Mouse (Mus musculus): ENCODE results near the gene Gpr3.

Gene Gpr3

GRCm38 (mm10) chr4:133233285-133233976 lies 21.1 kb upstream of the Gpr3 start:
- DNase-seq (ENCODE audit: low read depth), result peak; percentile 74

DNA sequence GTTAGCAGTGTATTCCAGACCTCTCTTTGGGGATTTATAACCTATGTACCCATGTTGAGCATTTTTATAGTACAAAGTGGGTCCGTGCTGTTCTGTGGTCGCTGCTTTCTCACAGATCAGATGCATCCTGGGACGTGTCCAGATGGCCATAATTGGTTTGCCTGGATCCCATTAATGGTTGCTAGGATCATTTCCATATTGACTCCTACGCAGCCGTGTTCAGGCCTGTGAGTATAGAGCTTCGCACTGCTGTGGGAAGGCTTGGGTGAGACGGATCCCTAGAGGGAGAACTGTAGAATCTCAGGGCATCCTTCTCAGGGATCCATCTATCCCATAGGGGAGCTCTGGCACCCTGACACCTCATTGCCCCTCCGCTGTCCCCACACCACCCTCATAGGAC lies 17.2 kb upstream of the Gpr3 start:
- DNase-seq (ENCODE audit: low read depth), result no peak

DNA sequence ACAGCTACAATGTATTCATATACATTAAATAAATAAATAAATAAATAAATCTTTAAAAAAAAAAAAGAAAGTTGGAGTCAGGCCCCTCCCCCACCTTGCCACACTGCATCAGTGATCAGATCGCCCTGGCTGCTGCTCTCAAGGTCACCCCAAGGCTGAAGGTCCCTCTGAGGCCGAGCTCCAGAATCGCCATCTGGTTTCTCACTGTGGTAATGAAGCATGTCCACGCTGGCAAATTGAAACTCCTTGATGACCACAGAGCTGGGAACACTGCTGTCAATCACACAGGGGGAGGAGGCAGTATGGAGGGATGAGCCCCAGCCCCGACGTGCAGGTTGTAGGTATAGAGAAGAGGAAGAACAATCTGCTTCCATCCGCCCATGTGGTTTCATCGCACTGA lies 15.3 kb upstream of the Gpr3 start:
- peak; percentile 34 for DNase-seq (ENCODE audit: low read depth)

- no peak for DNase-seq (ENCODE audit: low read depth)
Measured at GRCm38 (mm10) chr4:133226073-133226472, 13.7 kb upstream of the Gpr3 start.

- DNase-seq (ENCODE audit: low read depth), result no peak
Measured at GRCm38 (mm10) chr4:133223875-133224274, 11.5 kb upstream of the Gpr3 start.

DNA sequence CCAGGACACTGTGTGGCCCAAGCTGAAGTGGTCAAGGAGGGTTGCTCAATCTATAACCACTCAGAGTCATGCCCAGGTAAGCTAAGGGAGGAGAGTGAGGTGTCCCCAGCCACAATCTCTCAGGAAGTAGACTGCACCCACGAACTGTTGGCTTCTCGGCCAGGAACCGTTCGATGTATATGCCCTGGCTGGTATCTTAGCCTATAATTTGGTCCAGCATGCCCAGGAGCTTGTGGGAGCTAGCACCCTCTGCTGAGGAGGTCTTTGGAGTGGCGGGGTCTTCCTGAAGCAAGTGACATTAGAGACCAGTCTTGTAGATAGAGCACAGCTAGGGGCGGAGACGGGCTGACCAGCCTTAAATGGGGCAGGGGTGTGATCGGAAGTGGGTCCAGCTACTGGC lies 9.4 kb upstream of the Gpr3 start:
- DNase-seq (ENCODE audit: low read depth), result no peak

- no peak for DNase-seq (ENCODE audit: low read depth)
Measured at GRCm38 (mm10) chr4:133220656-133221055, 8.3 kb upstream of the Gpr3 start.

- DNase-seq (ENCODE audit: low read depth), result no peak
Measured at GRCm38 (mm10) chr4:133218745-133219144, 6.4 kb upstream of the Gpr3 start.

DNA sequence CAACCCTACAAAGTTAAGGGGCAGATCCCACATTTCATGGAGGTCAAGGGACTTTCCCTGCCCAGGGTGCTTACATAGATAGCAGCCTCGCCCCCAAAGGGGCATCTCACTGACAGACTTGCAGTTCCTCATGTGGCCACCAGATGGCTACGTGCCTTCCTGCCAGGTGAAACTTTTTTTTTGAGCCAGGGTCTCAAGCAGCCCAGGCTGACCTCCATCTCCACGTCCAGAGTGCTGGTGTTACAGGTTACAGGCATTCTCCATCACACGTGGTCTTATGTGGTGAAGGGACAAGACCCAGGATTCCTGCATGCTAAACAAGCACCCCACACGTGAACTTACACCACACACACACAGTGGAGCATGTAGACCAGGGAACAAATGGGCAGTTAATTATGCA lies 5.3 kb upstream of the Gpr3 start:
- peak; percentile 55 for DNase-seq (ENCODE audit: low read depth)

GRCm38 (mm10) chr4:133213661-133214060 lies 1.3 kb upstream of the Gpr3 start:
- DNase-seq (ENCODE audit: low read depth), result no peak

DNA sequence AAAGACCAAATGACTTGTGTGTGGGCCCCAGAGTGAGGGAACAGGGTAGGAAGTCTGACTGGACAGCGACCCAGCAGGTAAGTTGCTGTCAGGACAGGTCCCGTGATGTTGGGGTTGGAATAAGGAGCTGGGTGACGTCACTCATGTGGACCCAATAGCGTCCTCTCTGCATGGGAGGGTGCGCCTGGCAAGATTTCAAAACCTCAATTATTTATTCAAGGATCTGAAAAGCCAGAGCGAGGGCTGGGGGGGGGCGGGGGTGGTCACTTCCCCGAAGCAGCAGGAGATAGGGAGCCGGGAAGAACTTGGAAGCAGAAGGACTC lies 893 bp upstream of the Gpr3 start:
- DNase-seq (ENCODE audit: low read depth), result no peak

DNA sequence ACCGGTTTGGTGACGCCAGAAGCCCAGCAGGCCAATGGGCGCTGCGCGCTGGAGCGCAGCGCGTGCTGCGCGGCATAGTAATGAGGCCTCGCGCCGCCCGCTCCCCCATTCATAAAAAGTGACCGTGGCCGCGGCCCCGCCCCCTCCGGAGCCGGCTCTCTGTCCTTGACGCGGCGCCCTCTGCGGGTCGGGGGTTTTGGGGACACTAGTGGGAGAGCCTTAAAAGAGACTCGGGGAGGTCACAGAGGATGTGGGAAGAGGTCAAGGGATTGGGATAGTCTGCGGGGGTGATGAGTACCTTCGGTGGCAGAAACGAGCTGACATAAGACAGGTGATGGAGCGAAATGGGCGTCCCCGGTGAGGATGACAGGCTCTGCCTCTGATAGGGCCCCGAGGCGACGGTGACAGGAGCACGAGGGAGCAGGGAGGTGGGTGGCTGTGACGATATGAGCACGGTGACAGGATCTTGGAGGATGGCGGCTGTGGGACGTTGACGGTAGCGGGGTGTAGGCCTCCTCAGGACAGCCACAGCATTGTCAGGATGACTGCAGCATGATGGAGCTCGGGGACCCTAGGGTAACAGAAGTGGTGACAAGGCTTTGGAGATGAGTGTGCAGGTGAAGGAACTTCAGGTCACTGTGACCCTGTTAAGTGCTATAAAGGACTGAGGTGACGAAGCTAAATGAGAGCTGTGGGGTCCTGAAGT lies 379 bp upstream of the Gpr3 start:
- DNase-seq (ENCODE audit: low read depth), result peak; percentile 66

DNA sequence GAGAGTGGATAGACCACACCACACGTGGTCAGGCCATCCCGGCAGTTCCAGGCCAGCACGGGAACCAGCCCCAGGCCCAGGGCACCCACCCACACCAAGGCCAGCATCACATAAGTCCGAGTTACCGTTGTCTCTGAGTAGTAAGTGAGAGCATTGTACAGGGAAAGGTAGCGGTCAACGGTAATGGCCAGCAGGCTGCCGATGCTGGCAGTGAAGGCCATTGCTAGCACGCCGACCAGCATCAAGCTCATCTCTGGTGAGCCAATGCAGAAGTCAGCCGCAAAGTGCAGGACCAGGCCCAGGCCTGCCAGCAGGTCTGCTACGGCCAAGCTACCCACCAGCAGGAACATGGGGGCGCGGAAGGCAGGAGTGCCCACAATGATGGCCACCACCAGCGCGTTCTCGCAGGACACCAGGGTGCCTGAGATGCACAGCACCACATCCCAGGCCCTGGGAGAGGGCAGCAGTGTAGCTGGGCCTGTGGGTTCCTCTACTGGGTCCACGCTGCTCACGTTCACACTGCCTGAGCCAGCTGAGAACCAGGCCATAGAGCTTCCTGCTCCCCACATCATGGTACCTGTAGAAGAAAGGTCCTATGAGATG lies 1.4 kb downstream of the Gpr3 start:
- no peak for DNase-seq (ENCODE audit: low read depth)

GRCm38 (mm10) chr4:133210023-133210787 lies 2.1 kb downstream of the Gpr3 start:
- no peak for DNase-seq (ENCODE audit: low read depth)

DNA sequence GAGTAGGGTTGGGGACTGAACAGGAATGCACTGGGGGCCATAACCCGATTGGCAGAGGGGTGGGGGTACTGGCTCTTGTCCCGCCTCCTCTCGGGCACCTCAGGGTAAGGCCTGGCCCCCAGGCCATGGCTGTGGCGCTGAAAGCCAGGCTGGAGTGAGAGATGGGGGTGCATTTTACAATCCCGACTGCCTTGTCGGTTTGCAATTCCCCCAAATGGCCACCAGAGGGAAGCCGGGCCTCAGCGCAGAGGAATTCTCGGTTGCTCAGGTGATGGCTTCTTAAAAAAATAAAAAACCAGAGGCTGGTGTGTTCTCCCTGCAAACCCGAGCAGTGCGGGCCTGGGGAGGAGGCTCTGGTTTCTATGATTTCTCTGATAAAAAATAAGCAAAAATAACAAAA lies 3.0 kb downstream of the Gpr3 start:
- DNase-seq (ENCODE audit: low read depth), result peak; percentile 65

- no peak for DNase-seq (ENCODE audit: low read depth)
Measured at GRCm38 (mm10) chr4:133204379-133204778, 8.0 kb downstream of the Gpr3 start.

DNA sequence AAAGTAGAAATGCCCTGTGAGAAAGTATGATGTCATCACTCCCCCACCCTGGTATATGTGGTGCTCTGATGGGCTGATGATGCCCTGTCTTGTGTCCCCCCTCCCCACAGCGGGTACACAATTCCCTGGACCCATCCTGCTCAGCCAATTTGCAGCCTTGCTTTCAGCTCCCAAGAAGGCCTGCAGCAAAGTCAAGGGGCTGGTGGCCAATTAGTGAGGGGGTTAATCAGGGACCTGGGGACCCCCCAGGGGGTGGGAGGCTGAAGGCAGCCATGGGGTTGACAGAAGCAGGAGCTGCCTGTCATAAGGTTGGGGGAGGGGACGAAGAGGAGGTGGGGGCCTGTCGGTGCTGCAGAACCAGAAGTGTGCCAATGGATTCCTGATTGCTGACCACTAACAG lies 8.7 kb downstream of the Gpr3 start:
- DNase-seq (ENCODE audit: low read depth), result no peak

GRCm38 (mm10) chr4:133202254-133202653 lies 10.1 kb downstream of the Gpr3 start:
- no peak for DNase-seq (ENCODE audit: low read depth)

DNA sequence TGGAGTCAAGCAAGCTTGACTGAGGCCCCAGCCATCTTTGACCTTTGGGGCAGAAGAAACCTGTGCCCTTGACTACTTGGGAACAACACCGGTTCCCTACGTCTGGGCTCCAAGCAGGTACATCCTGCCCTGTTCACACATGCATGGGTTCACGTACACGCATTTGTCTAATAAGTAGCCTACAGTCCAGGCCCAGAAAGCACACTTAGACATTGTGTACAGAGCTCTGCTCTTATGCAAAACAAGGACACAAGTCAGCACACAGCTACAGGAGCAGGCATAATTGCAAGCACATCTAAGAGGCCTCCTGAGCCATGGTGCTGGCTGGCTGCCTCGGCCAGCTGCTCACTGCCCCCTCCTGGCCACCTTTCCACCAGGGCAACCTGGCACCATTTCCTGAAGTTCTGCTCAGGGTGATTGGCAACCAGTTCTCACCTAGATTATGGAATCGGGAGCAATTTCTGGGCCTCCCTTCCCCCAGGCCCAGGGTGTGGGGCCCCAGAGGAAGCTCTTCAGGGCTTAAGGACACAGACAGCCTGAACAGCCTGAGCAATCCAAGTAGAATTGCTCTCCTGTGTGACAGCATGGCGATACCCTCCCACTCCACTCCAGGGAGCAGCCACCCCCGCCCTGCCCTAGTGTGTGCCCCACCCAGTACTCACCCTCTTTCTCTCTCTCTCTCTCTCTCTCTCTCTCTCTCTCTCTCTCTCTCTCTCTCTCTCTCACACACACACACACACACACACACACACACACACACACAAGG lies 11.1 kb downstream of the Gpr3 start:
- peak; percentile 56 for DNase-seq (ENCODE audit: low read depth)

DNA sequence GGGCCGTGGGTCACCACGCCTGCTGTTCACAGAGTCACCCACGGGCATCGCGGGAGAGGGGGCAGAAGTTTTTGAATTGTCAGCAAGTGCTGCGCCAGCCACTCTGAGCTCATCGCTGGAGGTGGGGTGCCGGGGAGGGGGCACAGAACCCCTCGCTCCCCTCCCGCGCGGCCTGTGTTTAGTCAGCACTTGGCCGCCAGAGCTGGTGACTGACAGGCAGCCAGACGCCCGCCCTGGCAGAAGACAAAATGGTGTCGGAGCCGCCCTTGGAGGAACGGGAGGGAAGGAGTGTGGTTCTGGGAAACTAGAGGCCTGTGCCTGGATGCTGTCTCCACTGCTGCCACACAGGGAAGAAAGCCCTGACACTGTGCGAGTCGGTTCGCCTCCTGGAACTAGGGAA lies 12.0 kb downstream of the Gpr3 start:
- DNase-seq (ENCODE audit: low read depth), result no peak

DNA sequence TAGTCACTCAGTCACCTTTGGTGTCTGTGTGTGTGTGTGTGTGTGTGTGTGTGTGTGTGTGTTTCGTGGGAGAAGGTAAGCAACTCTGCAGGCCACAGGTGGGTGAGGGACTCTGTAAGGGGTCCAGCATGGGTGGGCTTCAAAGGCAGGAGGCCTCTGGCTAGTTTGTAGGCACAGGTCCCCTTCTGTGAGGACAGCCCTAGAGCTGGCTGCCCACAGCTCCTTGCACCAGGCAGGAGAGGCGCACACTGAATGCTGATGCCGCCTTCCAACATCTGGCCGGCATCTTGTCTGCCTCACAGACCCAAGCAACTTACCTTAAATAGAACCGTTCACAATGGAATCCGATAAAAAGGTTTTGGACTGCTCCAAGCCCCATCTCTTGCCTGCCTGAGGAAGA lies 12.6 kb downstream of the Gpr3 start:
- no peak for DNase-seq (ENCODE audit: low read depth)
